Mouse (Mus musculus) spleen, adult 2 months (tissue): ENCODE results near the gene Ulk2.

Experiments
- CTCF ChIP-seq: fragments of 200-500 bp; IDR thresholded peaks from 2 replicates; pipeline ENCODE4 v1.5.1; 2011; ENCODE audit warnings: mild to moderate bottlenecking, inconsistent platforms; ENCODE audit not compliant: insufficient read depth, insufficient read length, insufficient replicate concordance; ENCODE audit errors: extremely low read depth
- POLR2A ChIP-seq: fragments of 200-500 bp; IDR thresholded peaks from 2 replicates; pipeline ENCODE4 v1.6.1; 2011; ENCODE audit warnings: low read depth, low read length, inconsistent platforms

DNA sequence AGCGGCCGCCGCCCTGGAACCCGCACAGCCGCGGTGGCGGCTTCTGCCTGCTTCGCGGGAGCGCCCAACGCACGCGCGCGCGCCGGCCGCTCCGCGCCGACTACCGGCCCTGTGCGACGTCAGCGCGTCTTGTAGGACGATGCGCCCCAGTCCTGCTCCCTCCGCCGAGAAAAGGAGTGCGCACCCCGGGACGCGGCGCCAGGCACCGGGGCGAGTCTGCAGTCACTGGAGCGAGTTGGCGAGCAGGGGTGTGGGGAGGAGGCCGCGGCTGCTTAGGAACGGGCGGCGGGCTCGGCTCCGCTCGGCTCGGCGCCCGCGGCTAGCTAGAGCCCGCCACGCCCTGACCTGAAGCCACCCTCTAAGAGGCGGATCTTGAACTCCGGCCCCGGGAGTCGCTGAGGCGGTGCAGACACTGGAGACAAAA lies at the start of gene Ulk2:
- no peak for TF ChIP-seq CTCF
- TF ChIP-seq POLR2A: peak; percentile 100
